ENCODE assay signal across 17 mouse cellular contexts in the genomic region with DNA sequence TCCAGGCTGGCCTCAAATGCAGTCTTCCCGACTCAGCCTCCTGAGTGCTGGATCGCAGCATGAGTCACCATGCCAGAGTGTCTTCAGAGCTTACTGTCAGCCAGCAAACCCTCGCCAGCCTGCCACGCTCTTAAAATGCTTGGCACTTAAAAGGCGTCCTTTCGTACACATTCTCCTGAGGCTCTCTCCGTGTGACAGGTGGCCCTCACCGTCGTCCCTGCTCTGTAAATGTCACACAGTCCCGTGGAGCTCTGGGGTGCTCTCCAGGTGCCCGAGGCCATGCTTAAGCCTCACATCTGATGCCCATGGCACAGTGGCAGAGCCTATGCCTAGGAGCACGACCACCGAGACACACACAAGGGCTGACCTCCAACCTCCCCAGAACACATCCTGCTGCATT.
DNase-seq lines count a peak whose midpoint lies in the region; TF ChIP-seq lines count a peak whose summit lies in the region.
"Had no signal": no experiment of that assay in that cellular context is flagged by ENCODE, and none has a peak within 500 bp of the region (broad histone marks: within the 10 kb centered on the region; RNA-seq: fewer than 3 reads in every experiment).

No protein-coding gene starts in this region.

- no peak for TF ChIP-seq CTCF in layer of hippocampus, adult 2 months (conservative IDR thresholded peaks at IDR 0.05)

- H3K27ac ChIP-seq in layer of hippocampus, adult 2 months = peak overlapping the region; percentile 84
- H3K27ac ChIP-seq: embryonic facial prominence, embryonic 13.5 days; embryonic facial prominence, embryonic 15.5 days; forebrain, embryonic 10.5 days; forebrain, embryonic 12.5 days had no signal

- DNase-seq in cerebellum, adult 9-10 months = peak; percentile 55
- no peak for DNase-seq in cerebellum, adult 8-10 months
- peak; percentile 52 to 63 for DNase-seq in cerebellum, postnatal 25 days
- DNase-seq in cerebellum, postnatal 4 days (ENCODE audit: low spot score in 2 of 2) = no peak
- DNase-seq in layer of hippocampus, adult 2 months (ENCODE audit: low spot score in 2 of 2) = no peak
- no peak for DNase-seq in layer of hippocampus, postnatal 36 days
- DNase-seq: adrenal gland, adult 8-10 months; adrenal gland, postnatal 14 days; adrenal gland, postnatal 36 days; B cell, adult 2 months; cerebellum, adult 11-12 months; embryo, embryonic 11 days had no signal

- H3K4me3 ChIP-seq in layer of hippocampus, adult 2 months = no peak overlapping the region
- H3K4me3 ChIP-seq: embryonic facial prominence, embryonic 13.5 days; embryonic facial prominence, embryonic 15.5 days; erythroblast, embryonic 14.5 days; forebrain, embryonic 10.5 days; forebrain, embryonic 12.5 days had no signal

Comparison
In these comparisons a context has a peak if more than half of its experiments do, and no peak if none do; other contexts are left out.
1. DNase-seq: peak in cerebellum, adult 9-10 months (single experiment) and cerebellum, postnatal 25 days (2 of 2); none in cerebellum, adult 8-10 months (single experiment), cerebellum, postnatal 4 days (0 of 2), layer of hippocampus, adult 2 months (0 of 2) and layer of hippocampus, postnatal 36 days (0 of 2).